Mouse (Mus musculus) cerebellum, adult 18-20 months (tissue): ENCODE measurements at regions not wholly inside any gene's neighbourhood (a gene's known extent, or its start where the extent isn't known, plus 50 kb on each side); places are given as distances from the start of the nearest gene placed in this dataset.

Experiments
- DNase-seq, 2 experiments: peaks; one replicate each; pipeline ENCODE4 v3.0.0; 2021

GRCm38 (mm10) chr14:56313969-56314368 lies 50.9 kb upstream of the Atp12a start:
- peak; percentile 28 to 42 for DNase-seq

- peak; percentile 65 to 77 for DNase-seq
These were observed 50.4 kb upstream of the Atp12a start for GRCm38 (mm10) chr14:56314459-56314858.
